Mouse (Mus musculus) MEL (cell line): ENCODE data around the gene Vstm2l.

Experiments
- CTCF ChIP-seq, 3 experiments: IDR thresholded peaks in 2 of 3; conservative IDR thresholded peaks in 1 of 3; 2 replicates each; pipeline ENCODE4 v1.5.1; 2011 to 2012; ENCODE audit warnings: low read length in 3 of 3, low read depth in 2 of 3, mild to moderate bottlenecking in 2 of 3, improper control_type of control experiment in 1 of 3, inconsistent platforms in 1 of 3, mixed read lengths in 1 of 3, moderate library complexity in 1 of 3; ENCODE audit not compliant: control insufficient read depth in 1 of 3, insufficient read depth in 1 of 3, poor library complexity in 1 of 3, severe bottlenecking in 1 of 3
- EP300 ChIP-seq, 2 experiments: IDR thresholded peaks; 2 replicates each; pipeline ENCODE4 v1.6.1; 2011; ENCODE audit warnings: improper control_type of control experiment in 2 of 2, low read length in 2 of 2, low read depth in 1 of 2, mild to moderate bottlenecking in 1 of 2
- MAZ ChIP-seq: IDR thresholded peaks from 2 replicates; pipeline ENCODE4 v1.6.1; 2012; ENCODE audit warnings: low read depth, mild to moderate bottlenecking, inconsistent platforms, low read length, improper control_type of control experiment
- NELFE ChIP-seq: IDR thresholded peaks from 2 replicates; pipeline ENCODE4 v1.6.1; 2011; ENCODE audit warnings: low read depth, low read length, improper control_type of control experiment
- POLR2A ChIP-seq, 2 experiments: IDR thresholded peaks; 2 replicates each; pipeline ENCODE4 v1.6.1; 2011 to 2012; ENCODE audit warnings: low read length in 2 of 2, mild to moderate bottlenecking in 2 of 2, control low read depth in 1 of 2, improper control_type of control experiment in 1 of 2, low read depth in 1 of 2, moderate library complexity in 1 of 2; ENCODE audit not compliant: control insufficient read depth in 1 of 2, insufficient read depth in 1 of 2, poor library complexity in 1 of 2
- RCOR1 ChIP-seq: IDR thresholded peaks from 2 replicates; pipeline ENCODE4 v1.6.1; 2012; ENCODE audit warnings: low read depth, mild to moderate bottlenecking, inconsistent platforms, low read length, improper control_type of control experiment
- TAL1 ChIP-seq: IDR thresholded peaks from 2 replicates; pipeline ENCODE4 v1.6.1; 2012; ENCODE audit warnings: mild to moderate bottlenecking, inconsistent platforms, low read length, moderate library complexity, mixed read lengths

- TF ChIP-seq RCOR1 (no peak), NELFE (no peak), EP300 (IDR thresholded peaks at IDR 0.05; ENCODE audit: low read depth in 1 of 2, low read length in 2 of 2) (no peak), MAZ (no peak), CTCF (IDR thresholded peaks at IDR 0.05 in 2 of 3, conservative IDR thresholded peaks at IDR 0.05 in 1 of 3; ENCODE audit: control insufficient read depth in 1 of 3, insufficient read depth in 1 of 3, low read depth in 2 of 3, low read length in 3 of 3, poor library complexity in 1 of 3, severe bottlenecking in 1 of 3) (no peak), POLR2A (IDR thresholded peaks at IDR 0.05; ENCODE audit: control insufficient read depth in 1 of 2, insufficient read depth in 1 of 2, low read depth in 1 of 2, low read length in 2 of 2, poor library complexity in 1 of 2) (no peak), TAL1 (no peak)
These were observed 41.2 kb upstream of the Vstm2l start for GRCm38 (mm10) chr2:157873223-157873622.
